Mouse (Mus musculus): ENCODE results near the gene Usp49.

- no peak for TF ChIP-seq POLR2A (IDR thresholded peaks at IDR 0.05; ENCODE audit: control insufficient read depth, low read depth, low read length)
- TF ChIP-seq CTCF (IDR thresholded peaks at IDR 0.05; ENCODE audit: control insufficient read depth, insufficient read depth, insufficient replicate concordance, low read depth, low read length): no peak
Measured at GRCm38 (mm10) chr17:47606220-47606619, 24.3 kb upstream of the Usp49 start.

All from testis, adult 2 months (tissue).